Mouse (Mus musculus) embryonic facial prominence, embryonic 11.5 days (tissue): ENCODE measurements around the gene Mroh9. TPM values are rescaled to one million over a fixed set of nuclear protein-coding genes. Genes with fewer than 3 reads are reported as not detected.

Source experiments
- ATAC-seq: fragments of 200-750 bp; cut with Nextera tagmentation; replicated peaks from 2 replicates; pipeline ENCODE4 v1.8.0; 2017; ENCODE audit warnings: low read depth; ENCODE audit not compliant: insufficient number of reproducible peaks, low FRiP score, low TSS enrichment
- DNase-seq: peaks from one replicate; pipeline ENCODE4 v3.0.0-alpha.2; 2015; ENCODE audit warnings: low spot score
- H3K27ac ChIP-seq: fragments of 300-500 bp; sonication (generic); replicated peaks from 2 replicates; pipeline ENCODE4 v1.5.1; 2014; ENCODE audit warnings: mild to moderate bottlenecking, low read depth, low read length, control low read depth
- H3K27me3 ChIP-seq: fragments of 300-500 bp; sonication (generic); 2 replicates; pipeline ENCODE4 v1.6.1; 2014; ENCODE audit warnings: mild to moderate bottlenecking, low read length, moderate library complexity, mixed read lengths; ENCODE audit not compliant: control insufficient read depth, insufficient read depth
- H3K36me3 ChIP-seq: fragments of 300-500 bp; sonication (generic); replicated peaks from 2 replicates; pipeline ENCODE4 v1.6.1; 2014; ENCODE audit warnings: low read depth, mild to moderate bottlenecking, low read length, moderate library complexity, mixed read lengths; ENCODE audit not compliant: control insufficient read depth, insufficient read depth
- H3K4me1 ChIP-seq: fragments of 300-500 bp; sonication (generic); 2 replicates; pipeline ENCODE4 v1.6.1; 2014; ENCODE audit warnings: low read length, mixed read lengths; ENCODE audit not compliant: control insufficient read depth, insufficient read depth
- H3K4me2 ChIP-seq: fragments of 300-500 bp; sonication (generic); 2 replicates; pipeline ENCODE4 v1.6.1; 2014; ENCODE audit warnings: low read depth, mild to moderate bottlenecking, control low read depth, low read length, moderate library complexity
- H3K4me3 ChIP-seq: fragments of 300-500 bp; sonication (generic); 2 replicates; pipeline ENCODE4 v1.5.1; 2014; ENCODE audit warnings: low read depth, low read length, control low read depth
- H3K9ac ChIP-seq: fragments of 300-500 bp; sonication (generic); replicated peaks from 2 replicates; pipeline ENCODE4 v1.6.1; 2014; ENCODE audit warnings: mild to moderate bottlenecking, control low read depth, low read length
- H3K9me3 ChIP-seq: fragments of 300-500 bp; sonication (generic); replicated peaks from 2 replicates; pipeline ENCODE4 v1.6.1; 2016; ENCODE audit warnings: mild to moderate bottlenecking, low read length, inconsistent platforms, mixed read lengths; ENCODE audit not compliant: control insufficient read depth
- WGBS: fragments of 180-500 bp; shearing (Covaris S2); extraction: QIAGEN DNeasy Blood & Tissue Kit; methylation state at CpG from one replicate; pipeline ENCODE4 v1.1.7; 2014; 5-methylcytosine and 5-hydroxymethylcytosine counted together
- polyA plus RNA-seq: library from polyadenylated mRNA; unstranded; fragments of >200 nt; fragmentation: Nextera tagmentation; extraction: Ambion mirVana; gene quantifications from 2 replicates; pipeline ENCODE4 v1.2.1, GENCODE M21; 2014

The Mroh9 gene
- polyA plus RNA-seq, 1 experiment from 2014 or later: not detected

DNA sequence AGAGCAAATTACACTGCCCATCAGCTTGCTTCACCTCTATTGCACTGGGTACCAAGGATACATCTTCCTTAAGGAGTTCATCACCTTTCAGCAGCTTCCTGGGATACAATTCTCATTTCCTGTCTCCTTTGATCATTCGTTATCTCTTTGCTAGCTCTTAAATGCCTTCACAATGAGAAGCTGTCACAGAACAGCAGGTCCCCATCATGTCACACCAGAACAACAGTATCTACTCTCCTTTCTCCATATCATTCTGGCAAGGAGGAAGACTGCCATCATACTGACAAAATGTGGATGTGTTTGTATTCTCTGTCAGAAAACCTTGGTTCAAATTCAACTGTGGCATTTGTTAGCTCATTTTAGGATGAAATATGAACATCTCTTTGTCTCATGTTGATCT, 19.5 kb upstream of the Mroh9 start:
- no peak for ATAC-seq

DNA sequence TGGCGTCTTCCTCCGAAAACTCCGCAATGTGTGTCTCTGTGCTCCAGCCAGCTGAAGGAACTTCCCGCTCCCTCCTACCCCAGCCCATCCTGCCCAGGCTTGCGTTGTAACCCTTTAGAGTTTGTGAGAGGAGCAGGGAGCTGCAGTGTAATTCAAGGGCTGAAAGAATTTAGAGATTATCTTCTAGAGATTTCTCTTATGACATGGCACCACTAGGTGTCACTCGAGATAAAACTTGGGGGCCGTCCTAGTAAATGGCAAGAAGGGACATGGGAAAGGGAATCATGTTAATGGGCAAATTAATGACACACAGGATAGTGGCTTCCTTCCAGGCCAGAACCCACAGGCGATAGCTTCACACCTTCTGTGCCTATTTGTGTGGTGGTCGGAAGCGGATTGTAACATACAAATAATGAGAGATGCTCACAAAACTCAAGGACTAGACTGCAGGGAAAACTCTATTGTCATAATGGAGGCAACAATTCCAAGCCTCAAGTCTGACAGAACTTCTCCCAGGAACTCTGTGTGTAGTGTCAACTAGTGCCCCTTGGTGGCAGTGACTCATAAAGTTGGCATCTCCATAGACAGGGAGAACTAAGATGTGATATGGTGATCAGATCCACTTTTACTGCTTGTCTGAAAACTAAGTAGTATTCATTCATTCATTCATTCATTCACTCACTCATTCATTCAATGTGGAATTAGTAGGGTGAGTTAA, 6.1 kb upstream of the Mroh9 start:
- DNase-seq: peak; percentile 79
- H3K9ac ChIP-seq: no peak overlapping the region
- no peak overlapping the region for H3K4me2 ChIP-seq
- no peak overlapping the region for H3K27ac ChIP-seq
- H3K36me3 ChIP-seq: no peaks in the 10 kb centered on the region
- H3K4me1 ChIP-seq: no peaks in the 10 kb centered on the region
- H3K4me3 ChIP-seq: no peak overlapping the region
- ATAC-seq: 0 out of 2 replicates have a peak, but pooled peaks have one; percentile 48
- H3K9me3 ChIP-seq: no peaks in the 10 kb centered on the region
- 51% methylated on average over 10 of the region's 10 CpGs for WGBS
- no peaks in the 10 kb centered on the region for H3K27me3 ChIP-seq

More for the DNA sequence above, 19.5 kb upstream of the Mroh9 start:
- no peak overlapping the region for H3K4me2 ChIP-seq
- no peak overlapping the region for H3K4me3 ChIP-seq
- H3K27me3 ChIP-seq: no peaks in the 10 kb centered on the region
- DNase-seq: no peak
- H3K27ac ChIP-seq: no peak overlapping the region
- no peaks in the 10 kb centered on the region for H3K4me1 ChIP-seq
- 67% methylated on average over 1 of the region's 1 CpGs for WGBS
- no peaks in the 10 kb centered on the region for H3K36me3 ChIP-seq
- H3K9me3 ChIP-seq: no peaks in the 10 kb centered on the region
- H3K9ac ChIP-seq: no peak overlapping the region

DNA sequence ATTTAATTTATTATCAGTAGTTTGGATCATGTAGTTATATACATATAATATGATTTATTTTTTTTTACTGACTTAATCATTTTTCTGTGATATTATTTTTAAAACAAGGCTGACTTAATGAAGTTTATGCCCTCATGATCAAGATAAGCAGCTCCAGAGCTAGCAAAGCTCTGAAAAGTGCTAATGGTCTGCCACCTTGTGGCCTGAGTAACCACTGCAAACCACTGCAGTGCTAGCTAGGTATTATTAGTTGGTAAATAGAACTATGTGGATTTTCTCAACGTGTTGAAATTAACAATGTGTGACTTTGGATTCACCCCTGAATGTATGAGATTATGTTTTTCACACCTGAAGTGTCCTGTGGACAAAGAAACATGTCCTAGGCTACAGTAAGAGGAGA, 15.0 kb downstream of the Mroh9 start:
- ATAC-seq (no peak; the same call in 1 of the 2 replicates), DNase-seq (peak; percentile 74)
- WGBS: 14% methylated on average over 1 of the region's 1 CpGs

DNA sequence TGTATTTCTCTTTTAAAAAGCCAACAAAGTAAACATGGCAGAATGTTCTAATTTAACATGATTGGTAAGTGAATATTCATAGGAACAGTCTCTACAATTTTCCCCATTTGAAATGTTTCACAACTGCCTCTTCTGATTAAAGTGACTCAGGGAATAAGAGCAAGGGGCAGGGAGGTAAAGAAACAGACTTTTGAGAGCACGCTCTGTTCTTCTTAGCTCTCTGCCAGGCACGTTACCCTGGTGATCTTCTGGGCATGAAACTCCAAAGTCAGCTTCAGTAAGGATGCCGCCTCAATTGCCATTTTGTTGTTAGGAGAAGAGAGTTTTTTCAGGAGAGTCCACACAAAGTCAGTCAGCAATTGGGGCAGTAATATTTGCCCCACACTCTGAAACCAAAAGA, 25.1 kb downstream of the Mroh9 start:
- Histone ChIP-seq H3K36me3 (no peaks in the 10 kb centered on the region), H3K27me3 (no peaks in the 10 kb centered on the region), H3K9me3 (no peaks in the 10 kb centered on the region), H3K4me1 (no peaks in the 10 kb centered on the region), H3K4me3 (no peak overlapping the region), H3K27ac (no peak overlapping the region), H3K4me2 (no peak overlapping the region), H3K9ac (no peak overlapping the region)
- DNase-seq (no peak), ATAC-seq (no peak)
- 79% methylated on average over 3 of the region's 3 CpGs for WGBS

More for the DNA sequence above, 15.0 kb downstream of the Mroh9 start:
- no peaks in the 10 kb centered on the region for H3K9me3 ChIP-seq
- H3K9ac ChIP-seq: no peak overlapping the region
- no peaks in the 10 kb centered on the region for H3K36me3 ChIP-seq
- no peaks in the 10 kb centered on the region for H3K4me1 ChIP-seq
- no peaks in the 10 kb centered on the region; the same call in 1 of the 2 replicates for H3K27me3 ChIP-seq
- H3K4me2 ChIP-seq: no peak overlapping the region
- H3K4me3 ChIP-seq: no peak overlapping the region
- H3K27ac ChIP-seq: no peak overlapping the region

DNA sequence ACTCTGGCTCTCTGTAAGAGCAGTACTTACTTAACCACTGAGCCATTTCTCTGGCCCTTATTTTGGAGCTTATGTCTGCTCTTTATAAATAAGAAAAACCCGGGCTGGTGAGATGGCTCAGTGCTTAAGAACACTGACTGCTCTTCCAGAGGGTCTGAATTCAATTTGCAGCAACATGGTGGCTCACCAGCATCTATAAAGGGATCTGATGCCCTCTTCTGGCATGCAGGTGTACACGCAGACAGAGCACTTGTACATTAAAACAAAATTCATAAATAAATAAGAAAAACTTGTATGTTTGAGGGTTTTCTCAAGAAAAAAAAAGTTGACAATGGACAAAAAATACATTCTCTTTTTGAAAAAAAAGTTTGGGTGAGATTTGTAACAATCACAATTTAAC, 28.1 kb downstream of the Mroh9 start:
- no peak for ATAC-seq
- Histone ChIP-seq H3K4me2 (no peak overlapping the region), H3K9ac (no peak overlapping the region), H3K27ac (no peak overlapping the region), H3K4me3 (no peak overlapping the region), H3K9me3 (no peaks in the 10 kb centered on the region), H3K36me3 (no peaks in the 10 kb centered on the region), H3K27me3 (no peaks in the 10 kb centered on the region), H3K4me1 (no peaks in the 10 kb centered on the region)
- DNase-seq: peak; percentile 63
- 41% methylated on average over 2 of the region's 2 CpGs for WGBS

DNA sequence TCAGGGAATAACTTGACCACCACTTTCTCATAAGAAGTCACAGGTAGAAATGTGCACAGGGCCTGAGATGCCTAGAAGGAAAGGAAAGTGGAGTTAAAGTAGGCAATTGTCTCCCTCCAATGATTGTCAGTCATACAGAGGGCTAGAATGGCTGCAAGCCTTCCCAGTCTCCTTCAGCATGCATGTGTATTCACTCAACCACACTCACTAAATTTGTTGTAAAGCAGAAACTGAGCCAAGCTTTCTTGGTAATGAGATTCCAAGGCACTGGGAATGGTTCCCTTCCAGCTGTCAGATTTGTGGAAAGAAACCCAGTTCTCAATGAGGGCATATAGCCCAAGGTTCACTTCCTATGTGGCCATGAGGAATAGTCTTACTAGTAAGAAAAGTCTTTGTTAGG, 29.8 kb downstream of the Mroh9 start:
- H3K27me3 ChIP-seq: no peaks in the 10 kb centered on the region
- DNase-seq: no peak

DNA sequence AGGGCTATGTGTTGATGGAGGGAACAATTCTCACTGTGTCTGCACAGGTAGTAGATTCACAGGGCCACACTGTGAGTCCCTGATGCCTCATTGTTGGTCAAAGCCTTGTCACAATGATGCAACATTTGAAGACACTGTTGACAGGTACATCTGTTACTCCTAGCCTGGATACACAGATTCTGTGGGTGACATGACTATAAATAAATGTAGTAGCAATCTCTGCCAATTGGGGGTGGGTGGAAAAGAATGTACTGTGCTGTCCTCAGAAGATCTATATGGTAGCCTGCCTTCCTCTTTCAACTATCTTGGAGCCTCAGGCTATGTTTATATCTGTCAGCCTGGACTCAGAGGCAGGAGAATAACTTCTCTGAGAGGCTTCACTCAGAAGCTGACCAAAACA, 62.4 kb downstream of the Mroh9 start:
- Histone ChIP-seq H3K4me1 (no peaks in the 10 kb centered on the region), H3K9me3 (no peaks in the 10 kb centered on the region), H3K27ac (no peak overlapping the region), H3K27me3 (no peaks in the 10 kb centered on the region), H3K4me2 (no peak overlapping the region), H3K4me3 (no peak overlapping the region), H3K9ac (no peak overlapping the region), H3K36me3 (no peaks in the 10 kb centered on the region)
- ATAC-seq: no peak
- DNase-seq: no peak

More for the DNA sequence above, 29.8 kb downstream of the Mroh9 start:
- H3K4me3 ChIP-seq: no peak overlapping the region
- H3K27ac ChIP-seq: no peak overlapping the region
- no peaks in the 10 kb centered on the region for H3K9me3 ChIP-seq
- H3K36me3 ChIP-seq: no peaks in the 10 kb centered on the region
- H3K9ac ChIP-seq: no peak overlapping the region
- H3K4me1 ChIP-seq: no peaks in the 10 kb centered on the region
- ATAC-seq: no peak
- no peak overlapping the region for H3K4me2 ChIP-seq

DNA sequence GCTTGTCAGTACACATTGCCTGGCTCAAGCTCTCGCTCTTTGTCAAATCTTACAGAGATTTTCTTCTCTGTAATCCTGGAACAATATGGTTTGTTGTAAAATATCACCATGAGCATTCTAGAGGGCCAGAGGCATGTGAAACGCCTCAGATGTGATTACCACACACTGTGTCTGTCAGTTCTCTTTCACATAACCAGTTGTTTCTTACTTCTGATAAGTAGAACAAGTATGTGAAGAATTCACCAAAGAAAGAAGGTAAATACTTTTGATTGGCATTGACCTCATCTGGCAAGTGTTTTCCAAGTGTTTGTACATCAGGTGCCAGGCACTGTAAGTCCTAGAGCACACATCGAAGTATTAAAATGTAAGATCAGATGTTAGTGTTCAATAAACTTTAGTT, 76.2 kb downstream of the Mroh9 start:
- ATAC-seq: no peak
- H3K9ac ChIP-seq: no peak overlapping the region
- no peak for DNase-seq
- 82% methylated on average over 3 of the region's 3 CpGs for WGBS
- H3K27me3 ChIP-seq: no peaks in the 10 kb centered on the region
- no peak overlapping the region for H3K27ac ChIP-seq
- H3K9me3 ChIP-seq: no peaks in the 10 kb centered on the region
- H3K36me3 ChIP-seq: no peaks in the 10 kb centered on the region
- no peak overlapping the region for H3K4me3 ChIP-seq
- H3K4me2 ChIP-seq: no peak overlapping the region
- no peaks in the 10 kb centered on the region for H3K4me1 ChIP-seq
